In genomic region chr11:73007698-73008481, GRCm38 (mm10) we compare ENCODE assay signal across 8 mouse cellular contexts. TPM values are rescaled to one million over a fixed set of nuclear protein-coding genes. Genes with fewer than 3 reads are reported as not detected.
A peak's percentile ranks its signal among the peaks of the same experiment; 100 is the strongest.
DNase-seq lines count a peak whose midpoint lies in the region; ATAC-seq and TF ChIP-seq lines count a peak whose summit lies in the region.

No protein-coding gene starts in this region.

- no peak overlapping the region for H3K4me3 ChIP-seq in thymus, adult 2 months (ENCODE audit: control insufficient read depth, insufficient read depth, low read length)

- no peak overlapping the region for H3K27ac ChIP-seq in thymus, adult 2 months (ENCODE audit: control insufficient read depth, insufficient read depth, low read length)

- H3K36me3 ChIP-seq in thymus, adult 2 months (ENCODE audit: control insufficient read depth, insufficient read depth, low read length): no peaks in the 10 kb centered on the region

- 74% methylated on average over 11 of the region's 11 CpGs for WGBS in thymus, adult 2 months

- peaks cover 43% of the 10 kb centered on the region for H3K4me1 ChIP-seq in thymus, adult 2 months (replicated peaks; ENCODE audit: control insufficient read depth, insufficient read depth, low read length)

- TF ChIP-seq POLR2A in thymus, adult 2 months (IDR thresholded peaks at IDR 0.05; ENCODE audit: control insufficient read depth, extremely low read depth, insufficient read depth, low read length, poor library complexity): no peak

- no peaks in the 10 kb centered on the region for H3K27me3 ChIP-seq in thymus, adult 2 months (ENCODE audit: control insufficient read depth, insufficient read depth, low read length)

- peak; percentile 86 for TF ChIP-seq CTCF in thymus, adult 2 months (IDR thresholded peaks at IDR 0.05; ENCODE audit: borderline replicate concordance, control insufficient read depth, extremely low read depth, insufficient read depth, low read length, poor library complexity)

- peak; percentile 66 for DNase-seq in gastrocnemius, adult 18-20 months (ENCODE audit: low spot score)
- DNase-seq in gastrocnemius, postnatal 36 days: no peak
- DNase-seq in urinary bladder, postnatal 25 days (ENCODE audit: low spot score): peak; percentile 61
- DNase-seq in urinary bladder, postnatal 10 days (ENCODE audit: low spot score): no peak
- peak; percentile 50 to 55 for DNase-seq in cerebellum, postnatal 36 days
- peak; percentile 62 for DNase-seq in kidney, adult 9 months
- DNase-seq in thymus, adult 2 months: peak; percentile 79

- intact Hi-C loops in gastrocnemius, postnatal 36 days (cut with DNase I): loop anchor here (2.0 to 10.0 kb wide), 2 partner anchors 41 to 97 kb away; no protein-coding TSS in a partner anchor

- peak; percentile 61 for ATAC-seq in megakaryocyte-erythroid progenitor cell, adult 5-6 weeks (replicated peaks; ENCODE audit: low FRiP score, low TSS enrichment, poor library complexity, severe bottlenecking)

RNA-seq across cellular contexts. Expression of gene P2rx1, which starts 9.0 kb away (rescaled TPM):
- under 1 TPM; 0.62 to 0.78 TPM for total RNA-seq in gastrocnemius, adult 18-20 months (2021)
- under 1 TPM; 0.20 to 0.32 TPM for total RNA-seq in gastrocnemius, postnatal 36 days (2021)
- total RNA-seq in megakaryocyte-erythroid progenitor cell, adult 5-6 weeks (2014; fragmentation: Nextera tagmentation): 1.8 and 3.1 TPM in 2 replicates
- total RNA-seq in megakaryocyte-erythroid progenitor cell, adult 5-6 weeks (2017): 2.2 TPM in 1 of 2 replicates, not detected in the other
- 82.6 and 103 TPM in 2 replicates for polyA plus RNA-seq in thymus, adult 2 months (2012; rRNA removed)

RNA-seq across cellular contexts. Expression of gene Camkk1, which starts 10.9 kb away (rescaled TPM):
- under 1 TPM; 0.55 to 0.64 TPM for total RNA-seq in gastrocnemius, adult 18-20 months (2021)
- total RNA-seq in gastrocnemius, postnatal 36 days (2021): 1 to 10 TPM in 1 of 2 experiments, under 1 TPM in 1; 0.71 to 1.2 TPM
- 0.12 and 0.28 TPM in 2 replicates for total RNA-seq in megakaryocyte-erythroid progenitor cell, adult 5-6 weeks (2014; fragmentation: Nextera tagmentation)
- 0.53 TPM in 1 of 2 replicates, not detected in the other for total RNA-seq in megakaryocyte-erythroid progenitor cell, adult 5-6 weeks (2017)
- polyA plus RNA-seq in thymus, adult 2 months (2012; rRNA removed): 35.4 and 40.0 TPM in 2 replicates

RNA-seq across cellular contexts. Expression of gene Ncbp3, which starts 39.7 kb away (rescaled TPM):
- total RNA-seq in gastrocnemius, adult 18-20 months (2021): 1 to 10 TPM; 2.3 to 2.4 TPM
- 1 to 10 TPM; 2.6 to 2.9 TPM for total RNA-seq in gastrocnemius, postnatal 36 days (2021)
- total RNA-seq in megakaryocyte-erythroid progenitor cell, adult 5-6 weeks (2014; fragmentation: Nextera tagmentation): 12.5 and 12.7 TPM in 2 replicates
- total RNA-seq in megakaryocyte-erythroid progenitor cell, adult 5-6 weeks (2017): 16.4 and 19.1 TPM in 2 replicates
- polyA plus RNA-seq in thymus, adult 2 months (2012; rRNA removed): 6.5 and 7.0 TPM in 2 replicates

RNA-seq across cellular contexts. Expression of gene Atp2a3, which starts 46.9 kb away (rescaled TPM):
- 1 to 10 TPM; 4.3 to 6.0 TPM for total RNA-seq in gastrocnemius, adult 18-20 months (2021)
- 1 to 10 TPM; 6.4 to 7.6 TPM for total RNA-seq in gastrocnemius, postnatal 36 days (2021)
- total RNA-seq in megakaryocyte-erythroid progenitor cell, adult 5-6 weeks (2014; fragmentation: Nextera tagmentation): 16.4 and 28.3 TPM in 2 replicates
- 14.9 and 15.7 TPM in 2 replicates for total RNA-seq in megakaryocyte-erythroid progenitor cell, adult 5-6 weeks (2017)
- polyA plus RNA-seq in thymus, adult 2 months (2012; rRNA removed): 478 and 539 TPM in 2 replicates

Comparison
In these comparisons a context has a peak if more than half of its experiments do, and no peak if none do; other contexts are left out.
1. DNase-seq: peak in gastrocnemius, adult 18-20 months (single experiment), urinary bladder, postnatal 25 days (single experiment), cerebellum, postnatal 36 days (2 of 2), kidney, adult 9 months (single experiment) and thymus, adult 2 months (single experiment); none in gastrocnemius, postnatal 36 days (0 of 2) and urinary bladder, postnatal 10 days (single experiment).